Mouse (Mus musculus) thymus, adult 2 months (tissue): ENCODE results near the gene Olfr460. TPM values are rescaled to one million over a fixed set of nuclear protein-coding genes. Genes with fewer than 3 reads are reported as not detected.

Experiments
- DNase-seq: peaks from one replicate; pipeline ENCODE4 v3.0.0; 2021
- H3K27ac ChIP-seq: fragments of 200-500 bp; 2 replicates; pipeline ENCODE4 v1.5.1; 2012; ENCODE audit warnings: low read length, control low read depth; ENCODE audit not compliant: control insufficient read depth, insufficient read depth
- H3K27me3 ChIP-seq: fragments of 200-500 bp; 2 replicates; pipeline ENCODE4 v1.6.1; 2012; ENCODE audit warnings: mild to moderate bottlenecking, low read length, moderate library complexity, mixed read lengths; ENCODE audit not compliant: control insufficient read depth, insufficient read depth
- H3K36me3 ChIP-seq: fragments of 200-500 bp; 2 replicates; pipeline ENCODE4 v1.6.1; 2012; ENCODE audit warnings: mild to moderate bottlenecking, low read length, moderate library complexity; ENCODE audit not compliant: control insufficient read depth, insufficient read depth
- H3K4me1 ChIP-seq: fragments of 200-500 bp; replicated peaks from 2 replicates; pipeline ENCODE4 v1.6.1; 2012; ENCODE audit warnings: low read length; ENCODE audit not compliant: control insufficient read depth, insufficient read depth
- H3K4me3 ChIP-seq: fragments of 200-500 bp; 2 replicates; pipeline ENCODE4 v1.5.1; 2012; ENCODE audit warnings: mild to moderate bottlenecking, low read length, control low read depth, moderate library complexity; ENCODE audit not compliant: control insufficient read depth, insufficient read depth
- CTCF ChIP-seq: fragments of 200-500 bp; IDR thresholded peaks from 2 replicates; pipeline ENCODE4 v1.5.1; 2012; ENCODE audit warnings: mild to moderate bottlenecking, control low read depth, low read length, moderate library complexity, borderline replicate concordance; ENCODE audit not compliant: control insufficient read depth, poor library complexity, insufficient read depth; ENCODE audit errors: extremely low read depth
- POLR2A ChIP-seq: fragments of 200-500 bp; IDR thresholded peaks from 2 replicates; pipeline ENCODE4 v1.6.1; 2012; ENCODE audit warnings: mild to moderate bottlenecking, low read length, control low read depth, moderate library complexity; ENCODE audit not compliant: control insufficient read depth, poor library complexity, insufficient read depth; ENCODE audit errors: extremely low read depth
- WGBS: fragments of 180-500 bp; shearing (Covaris S2); methylation state at CpG from one replicate; pipeline ENCODE4 v1.1.7; 2018; 5-methylcytosine and 5-hydroxymethylcytosine counted together
- polyA plus RNA-seq: library from polyadenylated mRNA; depleted of rRNA; stranded (reverse); fragments of >200 nt; gene quantifications from 2 replicates; pipeline ENCODE4 v1.2.3, GENCODE M21; 2012; rRNA removed

The Olfr460 gene
- polyA plus RNA-seq, result not detected in 2 replicates

DNA sequence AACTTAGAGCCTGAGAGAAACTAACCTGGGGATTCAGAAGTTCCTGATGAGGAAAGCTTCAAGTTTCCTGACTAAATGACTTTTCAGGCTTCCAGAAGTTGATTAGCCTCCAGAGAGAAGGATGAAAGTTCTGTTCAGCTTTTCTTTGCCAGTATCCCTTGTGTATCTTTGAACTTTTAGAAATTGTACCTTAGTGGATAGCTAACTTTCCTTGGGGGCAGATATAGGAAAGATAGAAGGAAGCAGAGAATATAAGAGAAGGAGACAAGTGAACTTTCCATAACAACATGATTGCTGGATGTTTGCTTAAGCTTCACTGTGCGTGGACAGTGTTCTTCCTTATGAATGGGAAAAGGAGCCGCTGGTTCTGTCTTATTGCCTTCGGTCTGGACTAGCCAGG lies at the start of gene Olfr460:
TSS of gene Olfr460 (plus strand) at position 301 of the 400 bp plus-strand sequence.
- H3K36me3 ChIP-seq, result no peaks in the 10 kb centered on the region
- no peaks in the 10 kb centered on the region for H3K4me1 ChIP-seq
- no peak for DNase-seq
- 95% methylated on average over 3 of the region's 3 CpGs for WGBS
- TF ChIP-seq POLR2A (no peak), CTCF (no peak)
- H3K4me3 ChIP-seq, result no peak within 1 kb of the TSS
- H3K27me3 ChIP-seq, result no peaks in the 10 kb centered on the region
- H3K27ac ChIP-seq, result no peak within 1 kb of the TSS

DNA sequence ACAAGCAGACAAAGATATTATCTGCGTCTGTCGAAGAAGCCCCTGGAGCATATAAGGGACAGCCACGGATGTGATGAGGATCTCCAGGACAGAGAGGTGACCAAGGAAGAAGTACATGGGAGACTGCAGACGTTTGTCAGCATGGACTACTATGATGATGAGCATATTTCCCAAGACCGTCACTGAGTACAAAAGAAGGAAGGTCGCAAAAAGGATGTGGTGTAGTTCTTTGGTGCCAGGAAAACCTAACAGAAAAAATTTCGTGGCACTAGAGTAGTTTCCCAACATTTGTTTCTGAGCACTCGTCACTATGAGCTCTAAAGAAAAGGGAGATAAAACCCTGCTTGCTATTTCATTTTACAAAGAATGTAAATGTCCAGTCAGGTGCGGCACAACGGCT lies 24.6 kb upstream of the Olfr460 start:
- no peaks in the 10 kb centered on the region for H3K27me3 ChIP-seq
- H3K27ac ChIP-seq, result no peak overlapping the region
- no peaks in the 10 kb centered on the region for H3K36me3 ChIP-seq
- TF ChIP-seq CTCF (no peak), POLR2A (no peak)
- 75% methylated on average over 10 of the region's 10 CpGs for WGBS
- DNase-seq, result no peak
- no peaks in the 10 kb centered on the region for H3K4me1 ChIP-seq
- H3K4me3 ChIP-seq, result no peak overlapping the region

GRCm38 (mm10) chr6:40554950-40555349 lies 14.3 kb upstream of the Olfr460 start, which contains the start of gene Olfr461:
TSS of gene Olfr461 (minus strand) at chr6:40555050.
- no peak for DNase-seq
- H3K36me3 ChIP-seq, result no peaks in the 10 kb centered on the region
- H3K27me3 ChIP-seq, result no peaks in the 10 kb centered on the region
- H3K27ac ChIP-seq, result no peak within 1 kb of the TSS
- TF ChIP-seq POLR2A, result no peak
- no peak within 1 kb of the TSS for H3K4me3 ChIP-seq
- 84% methylated on average over 2 of the region's 2 CpGs for WGBS
- H3K4me1 ChIP-seq, result no peaks in the 10 kb centered on the region

- H3K27ac ChIP-seq, result no peak overlapping the region
- no peaks in the 10 kb centered on the region for H3K4me1 ChIP-seq
- no peaks in the 10 kb centered on the region for H3K36me3 ChIP-seq
- no peak overlapping the region for H3K4me3 ChIP-seq
- TF ChIP-seq POLR2A (no peak), CTCF (no peak)
- H3K27me3 ChIP-seq, result no peaks in the 10 kb centered on the region
- DNase-seq, result no peak
- WGBS, result 56% methylated on average over 3 of the region's 3 CpGs
Measured at GRCm38 (mm10) chr6:40573618-40574017, 4.3 kb downstream of the Olfr460 start.

DNA sequence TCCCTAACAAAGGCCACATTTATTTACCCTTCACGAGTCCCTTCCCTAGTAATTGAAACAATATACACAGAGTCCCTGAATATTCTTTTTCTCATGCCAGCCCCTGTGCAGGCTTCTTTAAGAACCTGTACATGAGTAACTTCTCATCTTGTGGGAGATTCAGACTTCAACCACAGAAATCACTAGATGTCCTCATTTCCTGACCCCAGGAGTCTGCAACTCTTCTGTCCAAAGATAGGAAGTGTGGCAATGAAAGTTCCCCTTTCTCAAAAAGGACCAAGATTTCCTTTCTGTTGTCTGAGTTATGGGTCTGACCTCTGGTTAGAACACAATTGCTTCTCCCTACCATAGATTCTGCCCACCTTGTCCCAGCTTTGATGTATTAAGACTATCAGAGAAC lies 7.0 kb downstream of the Olfr460 start:
- no peak overlapping the region for H3K27ac ChIP-seq

GRCm38 (mm10) chr6:40584336-40584735 lies 15.0 kb downstream of the Olfr460 start:
- H3K27ac ChIP-seq, result no peak overlapping the region
- no peaks in the 10 kb centered on the region for H3K4me1 ChIP-seq
- no peak overlapping the region for H3K4me3 ChIP-seq
- DNase-seq, result no peak
- WGBS, result 19% methylated on average over 6 of the region's 6 CpGs
- H3K27me3 ChIP-seq, result no peaks in the 10 kb centered on the region
- H3K36me3 ChIP-seq, result no peaks in the 10 kb centered on the region
- no peak for TF ChIP-seq POLR2A
- TF ChIP-seq CTCF, result no peak

More for the DNA sequence above, 7.0 kb downstream of the Olfr460 start:
- WGBS, result 5% methylated on average over 1 of the region's 1 CpGs
- TF ChIP-seq CTCF (no peak), POLR2A (no peak)
- Histone ChIP-seq H3K4me1 (no peaks in the 10 kb centered on the region), H3K4me3 (no peak overlapping the region), H3K27me3 (no peaks in the 10 kb centered on the region), H3K36me3 (no peaks in the 10 kb centered on the region)
- DNase-seq, result no peak

DNA sequence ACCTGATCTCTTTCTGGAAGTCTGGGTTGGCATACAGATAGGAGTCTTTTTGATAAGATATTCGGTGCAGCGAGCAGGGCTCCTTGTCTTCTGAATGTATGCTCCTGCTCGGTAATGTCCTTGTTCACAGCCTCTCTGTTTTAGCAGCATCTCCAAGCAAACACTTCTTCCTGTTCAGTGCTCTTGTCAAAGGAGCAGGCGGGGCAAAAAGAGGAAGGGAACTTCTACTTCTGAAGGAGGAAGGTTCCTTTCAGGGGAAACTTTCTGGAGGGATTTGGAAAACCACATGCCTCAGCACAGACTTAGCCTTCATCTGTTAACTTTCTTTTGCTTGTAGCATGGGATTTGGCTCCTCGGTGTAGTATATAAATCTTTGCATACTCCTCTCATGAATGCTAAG lies 16.4 kb downstream of the Olfr460 start, which contains the start of gene Clec5a:
TSS of gene Clec5a (minus strand) at position 177 of the 400 bp plus-strand sequence.
- no peaks in the 10 kb centered on the region for H3K27me3 ChIP-seq
- WGBS, result 34% methylated on average over 5 of the region's 5 CpGs
- no peaks in the 10 kb centered on the region for H3K36me3 ChIP-seq
- no peak for TF ChIP-seq CTCF
- TF ChIP-seq POLR2A, result no peak
- H3K4me3 ChIP-seq, result no peak within 1 kb of the TSS
- no peak for DNase-seq
- H3K4me1 ChIP-seq, result no peaks in the 10 kb centered on the region
- no peak within 1 kb of the TSS for H3K27ac ChIP-seq
